Mouse (Mus musculus) neural tube, embryonic 10.5 days (tissue): Measurements from ENCODE around the gene Coro2b.

ENCODE experiments used
- DNase-seq: peaks from one replicate; pipeline ENCODE4 v3.0.0-alpha.2; 2017; ENCODE audit warnings: low spot score; ENCODE audit errors: extremely low spot score

Coro2b gene

GRCm38 (mm10) chr9:62480149-62480548 lies 56.7 kb downstream of the Coro2b start:
- DNase-seq, result no peak

- no peak for DNase-seq
These were observed 59.9 kb downstream of the Coro2b start for GRCm38 (mm10) chr9:62476782-62477487.

- no peak for DNase-seq
These were observed 62.6 kb downstream of the Coro2b start for GRCm38 (mm10) chr9:62474206-62474605.

- DNase-seq, result no peak
These were observed 65.2 kb downstream of the Coro2b start for GRCm38 (mm10) chr9:62471541-62472189.

GRCm38 (mm10) chr9:62471041-62471440 lies 65.8 kb downstream of the Coro2b start:
- no peak for DNase-seq

- peak; percentile 80 for DNase-seq
These were observed 66.4 kb downstream of the Coro2b start for GRCm38 (mm10) chr9:62470398-62470797.

GRCm38 (mm10) chr9:62469696-62470095 lies 67.1 kb downstream of the Coro2b start:
- DNase-seq, result no peak

GRCm38 (mm10) chr9:62469143-62469542 lies 67.7 kb downstream of the Coro2b start:
- DNase-seq, result no peak

GRCm38 (mm10) chr9:62467413-62467784 lies 69.4 kb downstream of the Coro2b start:
- no peak for DNase-seq

GRCm38 (mm10) chr9:62466742-62467412 lies 70.0 kb downstream of the Coro2b start:
- no peak for DNase-seq

- DNase-seq, result no peak
These were observed 70.8 kb downstream of the Coro2b start for GRCm38 (mm10) chr9:62466053-62466452.

GRCm38 (mm10) chr9:62464727-62465126 lies 72.1 kb downstream of the Coro2b start:
- DNase-seq, result no peak

GRCm38 (mm10) chr9:62461766-62462165 lies 75.1 kb downstream of the Coro2b start:
- no peak for DNase-seq

GRCm38 (mm10) chr9:62461095-62461494 lies 75.7 kb downstream of the Coro2b start:
- DNase-seq, result no peak

GRCm38 (mm10) chr9:62460086-62460485 lies 76.8 kb downstream of the Coro2b start:
- DNase-seq, result no peak

GRCm38 (mm10) chr9:62458457-62458856 lies 78.4 kb downstream of the Coro2b start:
- DNase-seq, result no peak

GRCm38 (mm10) chr9:62456015-62456414 lies 80.8 kb downstream of the Coro2b start:
- DNase-seq, result no peak

- no peak for DNase-seq
These were observed 81.5 kb downstream of the Coro2b start for GRCm38 (mm10) chr9:62455210-62455969.

- DNase-seq, result no peak
These were observed 84.4 kb downstream of the Coro2b start for GRCm38 (mm10) chr9:62452373-62452993.

GRCm38 (mm10) chr9:62451585-62452372 lies 85.1 kb downstream of the Coro2b start:
- no peak for DNase-seq

- no peak for DNase-seq
These were observed 86.0 kb downstream of the Coro2b start for GRCm38 (mm10) chr9:62450862-62451261.
